Mouse (Mus musculus) liver, embryonic 14.5 days (tissue): ENCODE measurements around the gene Ang.

Source experiments
- CTCF ChIP-seq: IDR thresholded peaks from 2 replicates; pipeline ENCODE4 v1.5.1; 2016; ENCODE audit warnings: antibody characterized with exemption, low read depth, control low read depth
- EP300 ChIP-seq: IDR thresholded peaks from 2 replicates; pipeline ENCODE4 v1.6.1; 2016; ENCODE audit warnings: antibody characterized with exemption, low read depth

DNA sequence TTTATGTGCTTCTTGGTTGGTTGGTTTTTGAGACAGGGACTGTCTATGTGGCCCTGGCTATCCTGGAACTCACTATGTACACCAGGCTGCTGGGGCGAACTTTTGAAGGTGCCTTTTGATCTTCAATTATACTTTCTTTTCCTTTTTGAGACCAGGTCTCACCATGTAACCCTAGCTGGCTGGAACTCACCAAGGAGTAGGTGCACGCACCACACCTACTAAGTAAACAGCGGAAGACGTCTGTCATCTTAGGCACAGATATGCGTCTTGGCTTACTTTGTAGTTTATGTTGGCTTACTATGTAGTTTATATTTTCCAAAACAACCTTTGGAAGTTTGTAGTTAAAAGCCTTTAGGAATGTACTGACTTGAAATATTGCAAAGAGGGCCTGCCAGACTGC is 22.0 kb upstream of the Ang start:
- no peak for TF ChIP-seq CTCF
- no peak for TF ChIP-seq EP300
